Mouse (Mus musculus) intestine, embryonic 15.5 days (tissue): ENCODE data around the gene Mef2b. TPM values are rescaled to one million over a fixed set of nuclear protein-coding genes. Genes with fewer than 3 reads are reported as not detected.
A peak's percentile ranks its signal among the peaks of the same experiment; 100 is the strongest.

ENCODE experiments used
- ATAC-seq: fragments of 200-750 bp; cut with Nextera tagmentation; 2 replicates; pipeline ENCODE4 v1.8.0; 2017; ENCODE audit warnings: moderate TSS enrichment, moderate library complexity
- H3K27ac ChIP-seq: fragments of 300-500 bp; sonication (generic); 2 replicates; pipeline ENCODE4 v1.5.1; 2015; ENCODE audit warnings: mild to moderate bottlenecking, inconsistent platforms
- H3K27me3 ChIP-seq: fragments of 300-500 bp; sonication (generic); replicated peaks from 2 replicates; pipeline ENCODE4 v1.6.1; 2015; ENCODE audit warnings: inconsistent platforms
- H3K36me3 ChIP-seq: fragments of 300-500 bp; sonication (generic); 2 replicates; pipeline ENCODE4 v1.6.1; 2015; ENCODE audit warnings: inconsistent platforms
- H3K4me1 ChIP-seq: fragments of 300-500 bp; sonication (generic); replicated peaks from 2 replicates; pipeline ENCODE4 v1.6.1; 2015; ENCODE audit warnings: inconsistent platforms
- H3K4me2 ChIP-seq: fragments of 300-500 bp; sonication (generic); replicated peaks from 2 replicates; pipeline ENCODE4 v1.6.1; 2015; ENCODE audit warnings: mild to moderate bottlenecking, inconsistent platforms
- H3K4me3 ChIP-seq: fragments of 300-500 bp; sonication (generic); replicated peaks from 2 replicates; pipeline ENCODE4 v1.5.1; 2015; ENCODE audit warnings: inconsistent platforms
- H3K9ac ChIP-seq: fragments of 300-500 bp; sonication (generic); 2 replicates; pipeline ENCODE4 v1.6.1; 2015; ENCODE audit warnings: inconsistent platforms
- H3K9me3 ChIP-seq: fragments of 300-500 bp; sonication (generic); 2 replicates; pipeline ENCODE4 v1.6.1; 2016; ENCODE audit warnings: inconsistent platforms
- WGBS: fragments of 180-500 bp; shearing (Covaris S2); methylation state at CpG from one replicate; pipeline ENCODE4 v1.1.7; 2015; 5-methylcytosine and 5-hydroxymethylcytosine counted together
- polyA plus RNA-seq: library from polyadenylated mRNA; unstranded; fragments of >200 nt; fragmentation: Nextera tagmentation; extraction: Ambion mirVana; gene quantifications from 2 replicates; pipeline ENCODE4 v1.2.1, GENCODE M21; 2015

Gene Mef2b
- 0.11 TPM in 1 of 2 replicates, not detected in the other for polyA plus RNA-seq

DNA sequence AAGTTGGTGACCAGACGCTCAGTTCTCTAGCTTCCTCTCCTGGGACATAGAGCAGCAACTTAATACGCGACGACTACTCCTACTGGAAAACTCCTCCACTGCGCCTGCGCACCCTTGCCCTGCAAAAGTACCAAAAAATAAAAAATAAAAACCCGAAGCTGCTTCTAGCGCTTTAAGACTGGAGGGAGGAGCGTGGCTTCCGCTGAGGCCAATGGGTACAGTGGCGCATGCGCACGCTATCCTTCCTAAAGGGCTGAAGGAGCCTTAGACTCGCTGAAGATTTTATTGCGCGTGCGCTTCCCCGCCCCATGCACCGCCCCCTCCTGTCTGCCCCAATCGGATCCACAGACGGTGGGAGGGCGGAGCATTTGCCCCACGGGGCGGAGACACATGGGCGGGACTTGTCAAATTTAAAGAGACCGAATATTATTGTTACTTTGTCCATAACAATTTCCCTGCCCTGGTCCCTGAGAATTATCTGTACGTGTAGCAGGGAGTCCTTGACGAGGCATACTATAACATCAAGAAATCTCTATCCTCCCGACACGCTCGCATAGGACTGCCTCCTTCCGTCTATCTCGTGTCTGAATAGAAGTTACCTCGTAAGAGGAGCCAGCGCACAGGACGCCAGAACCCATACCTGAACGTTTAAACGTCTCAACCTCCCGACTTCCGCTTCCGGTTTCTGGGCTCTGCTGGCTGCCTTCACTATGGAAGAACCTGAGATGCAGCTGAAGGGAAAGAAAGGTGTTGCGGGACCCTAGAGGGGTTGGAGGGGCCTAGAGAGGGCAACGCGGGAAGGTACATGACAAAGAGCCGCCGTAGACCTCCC is at the start of gene Mef2b, which contains the start of the genes Rfxank and Borcs8:
Gene Mef2b (plus strand): TSS at position 686 of the 832 bp plus-strand sequence.
Gene Rfxank (minus strand): TSS at position 129 of the 832 bp plus-strand sequence.
Gene Borcs8 (plus strand): TSS at position 474 of the 832 bp plus-strand sequence.
- Histone ChIP-seq H3K36me3 (peaks cover 17% of the 10 kb centered on the region), H3K4me2 (peak within 1 kb of the TSS; percentile 71), H3K9ac (peak within 1 kb of the TSS; percentile 83), H3K9me3 (no peaks in the 10 kb centered on the region), H3K4me1 (peaks cover 17% of the 10 kb centered on the region), H3K27ac (peak within 1 kb of the TSS; percentile 81), H3K27me3 (no peaks in the 10 kb centered on the region), H3K4me3 (peak within 1 kb of the TSS; percentile 76)
- WGBS: under 1% methylated on average over 46 of the region's 46 CpGs
- ATAC-seq: peak; percentile 98

DNA sequence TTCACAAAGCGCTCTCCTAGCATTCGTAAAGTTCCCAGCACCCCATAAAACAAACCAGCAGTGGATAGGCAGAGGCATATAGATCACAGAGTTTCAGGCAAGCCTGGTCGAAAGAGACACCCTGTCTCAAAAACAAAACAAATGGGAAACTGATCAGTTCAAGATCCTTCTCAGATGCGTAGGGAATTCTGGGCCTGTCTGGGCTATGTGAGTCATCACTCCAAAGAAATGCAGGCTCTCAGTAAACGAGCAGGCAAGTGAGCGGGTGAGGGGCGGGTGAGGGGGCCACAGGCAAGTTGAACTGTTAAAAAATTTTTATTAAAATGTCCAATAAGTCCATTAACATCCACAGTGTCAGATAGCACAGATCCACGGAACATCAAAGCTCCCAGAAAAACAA is 46.7 kb upstream of the Mef2b start:
- no peak overlapping the region for H3K27ac ChIP-seq
- no peak for ATAC-seq
- H3K9me3 ChIP-seq: 0 out of 2 replicates have a peak, but pooled peaks cover under 1% of the 10 kb centered on the region
- H3K27me3 ChIP-seq: peaks cover 45% of the 10 kb centered on the region
- peaks cover 6% of the 10 kb centered on the region for H3K4me1 ChIP-seq
- H3K9ac ChIP-seq: no peak overlapping the region
- 54% methylated on average over 8 of the region's 8 CpGs for WGBS
- no peak overlapping the region for H3K4me2 ChIP-seq
- H3K36me3 ChIP-seq: no peaks in the 10 kb centered on the region
- H3K4me3 ChIP-seq: no peak overlapping the region

DNA sequence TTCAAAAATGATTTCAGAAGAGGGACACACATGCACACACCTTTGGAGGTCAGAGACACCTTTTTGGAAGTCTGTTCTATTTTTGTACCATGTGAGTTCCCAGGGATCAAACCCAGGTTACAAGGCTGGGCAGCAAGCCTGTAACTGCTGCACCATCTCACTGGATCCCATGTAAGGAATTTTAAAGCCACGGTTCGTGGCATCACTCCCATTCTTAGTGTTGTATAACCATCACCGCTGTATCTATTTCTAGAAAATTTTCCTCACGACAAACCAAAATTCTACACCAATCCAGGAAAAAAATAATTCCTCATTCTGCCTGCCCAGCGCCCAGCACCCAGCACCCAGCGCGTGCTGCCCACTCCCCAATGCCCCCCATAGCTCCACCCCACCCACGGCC is 40.2 kb upstream of the Mef2b start:
- Histone ChIP-seq H3K9ac (no peak overlapping the region), H3K27ac (no peak overlapping the region), H3K27me3 (peaks cover 7% of the 10 kb centered on the region), H3K4me2 (no peak overlapping the region), H3K4me1 (no peaks in the 10 kb centered on the region), H3K4me3 (no peak overlapping the region), H3K9me3 (0 out of 2 replicates have a peak, but pooled peaks cover 2% of the 10 kb centered on the region), H3K36me3 (no peaks in the 10 kb centered on the region)
- no peak for ATAC-seq
- 70% methylated on average over 8 of the region's 8 CpGs for WGBS

DNA sequence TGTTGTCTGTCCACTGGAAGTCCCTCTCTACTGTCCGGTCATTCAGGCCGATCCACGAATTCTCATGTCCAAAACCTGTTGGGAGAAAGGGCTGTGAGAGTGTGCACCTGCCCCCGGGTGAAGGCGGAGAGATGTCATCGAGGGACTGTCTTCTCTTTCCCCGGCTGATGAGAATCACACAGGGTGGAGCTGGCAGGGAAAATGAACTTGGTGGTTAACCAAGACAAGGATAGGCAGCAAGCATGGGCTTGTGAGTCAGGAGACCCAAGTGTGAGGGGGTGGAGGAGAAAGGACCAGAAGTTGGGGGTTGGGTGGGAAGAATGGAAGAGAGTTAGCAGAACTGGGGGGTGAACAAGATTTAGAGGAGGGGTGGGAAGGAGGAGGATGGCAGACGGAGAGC is 39.3 kb upstream of the Mef2b start:
- no peak for ATAC-seq
- Histone ChIP-seq H3K4me1 (no peaks in the 10 kb centered on the region), H3K4me3 (no peak overlapping the region), H3K27me3 (0 out of 2 replicates have a peak, but pooled peaks cover under 1% of the 10 kb centered on the region), H3K9ac (no peak overlapping the region), H3K36me3 (no peaks in the 10 kb centered on the region), H3K27ac (no peak overlapping the region), H3K4me2 (no peak overlapping the region), H3K9me3 (0 out of 2 replicates have a peak, but pooled peaks cover 2% of the 10 kb centered on the region)
- WGBS: 84% methylated on average over 8 of the region's 8 CpGs

DNA sequence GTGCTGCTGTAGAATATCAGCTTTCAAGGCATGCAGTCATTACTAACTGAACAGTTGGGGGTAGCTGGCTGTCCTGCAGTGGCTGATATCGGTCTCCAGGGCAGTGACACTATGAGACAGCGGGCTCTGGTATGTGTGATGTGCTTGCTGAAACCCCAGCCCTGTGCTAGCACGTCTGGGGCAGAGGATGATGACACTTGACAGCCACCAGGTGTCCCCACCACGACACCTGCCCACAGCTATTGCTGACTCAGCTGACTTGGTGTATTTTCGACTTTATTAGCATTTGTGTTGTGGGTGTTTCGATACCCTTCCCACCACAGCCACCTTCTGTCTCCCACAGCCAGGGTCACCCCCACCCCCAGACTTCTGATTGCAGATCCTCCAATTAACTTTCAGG is 35.0 kb upstream of the Mef2b start:
- peak; percentile 63; the same call in 1 of the 2 replicates for ATAC-seq
- Histone ChIP-seq H3K36me3 (no peaks in the 10 kb centered on the region), H3K4me1 (no peaks in the 10 kb centered on the region), H3K4me2 (no peak overlapping the region), H3K27me3 (peaks cover 5% of the 10 kb centered on the region), H3K9me3 (no peaks in the 10 kb centered on the region), H3K4me3 (no peak overlapping the region), H3K9ac (no peak overlapping the region), H3K27ac (no peak overlapping the region)
- WGBS: 13% methylated on average over 6 of the region's 6 CpGs

- Histone ChIP-seq H3K27ac (no peak overlapping the region), H3K4me2 (no peak overlapping the region), H3K36me3 (no peaks in the 10 kb centered on the region), H3K27me3 (peaks cover 9% of the 10 kb centered on the region), H3K9me3 (no peaks in the 10 kb centered on the region), H3K4me1 (no peaks in the 10 kb centered on the region), H3K4me3 (no peak overlapping the region), H3K9ac (no peak overlapping the region)
- 74% methylated on average over 7 of the region's 7 CpGs for WGBS
- no peak for ATAC-seq
Observed at GRCm38 (mm10) chr8:70104922-70105321, 34.6 kb upstream of the Mef2b start.

- peaks cover 4% of the 10 kb centered on the region; the same call in 1 of the 2 replicates for H3K4me1 ChIP-seq
- ATAC-seq: no peak
- no peak overlapping the region for H3K4me3 ChIP-seq
- H3K4me2 ChIP-seq: no peak overlapping the region
- no peak overlapping the region for H3K27ac ChIP-seq
- no peak overlapping the region for H3K9ac ChIP-seq
- H3K9me3 ChIP-seq: no peaks in the 10 kb centered on the region
- WGBS: 72% methylated on average over 2 of the region's 2 CpGs
- H3K27me3 ChIP-seq: peaks cover 61% of the 10 kb centered on the region
- H3K36me3 ChIP-seq: no peaks in the 10 kb centered on the region
Observed at GRCm38 (mm10) chr8:70110451-70110850, 29.1 kb upstream of the Mef2b start.

GRCm38 (mm10) chr8:70111192-70111795 is 28.2 kb upstream of the Mef2b start:
- Histone ChIP-seq H3K9ac (no peak overlapping the region), H3K4me3 (no peak overlapping the region), H3K4me2 (no peak overlapping the region), H3K36me3 (no peaks in the 10 kb centered on the region), H3K27me3 (peaks cover 61% of the 10 kb centered on the region), H3K4me1 (peaks cover 4% of the 10 kb centered on the region; the same call in 1 of the 2 replicates), H3K9me3 (no peaks in the 10 kb centered on the region), H3K27ac (no peak overlapping the region)
- 48% methylated on average over 23 of the region's 23 CpGs for WGBS
- no peak for ATAC-seq

DNA sequence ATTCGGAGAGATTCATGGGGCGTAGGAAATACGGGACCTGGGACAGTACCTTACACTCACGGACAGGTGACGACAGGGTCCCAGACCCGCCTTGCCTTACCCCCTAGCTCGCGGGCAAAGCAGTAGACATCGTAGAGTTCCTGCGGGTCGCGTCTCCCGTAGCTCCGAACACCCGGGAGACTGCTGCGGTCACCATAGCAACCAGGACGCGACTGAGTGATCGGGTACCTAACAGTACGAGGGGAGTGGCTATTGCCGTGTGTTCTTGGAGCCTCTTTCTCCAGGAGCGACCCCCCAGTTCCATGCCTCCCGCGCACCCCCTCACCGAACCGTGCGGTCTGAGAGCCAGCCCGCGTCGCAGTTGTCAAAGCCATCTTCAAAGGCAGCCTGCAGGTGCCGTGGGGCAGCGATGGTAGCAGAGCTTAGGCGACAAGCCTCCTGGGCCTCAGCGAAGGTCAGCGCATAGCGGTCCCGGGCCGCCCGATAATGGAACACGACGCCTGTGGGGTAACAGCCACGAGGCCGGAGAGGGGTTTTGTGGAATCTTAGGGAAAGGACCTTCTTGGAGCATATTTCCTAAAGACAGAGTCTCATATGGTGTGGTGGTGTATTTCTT is 27.0 kb upstream of the Mef2b start:
- ATAC-seq: no peak

GRCm38 (mm10) chr8:70114488-70114887 is 25.0 kb upstream of the Mef2b start:
- WGBS: 23% methylated on average over 6 of the region's 6 CpGs
- Histone ChIP-seq H3K9me3 (no peaks in the 10 kb centered on the region), H3K4me1 (peaks cover 4% of the 10 kb centered on the region; the same call in 1 of the 2 replicates), H3K36me3 (no peaks in the 10 kb centered on the region), H3K9ac (no peak overlapping the region), H3K4me3 (no peak overlapping the region), H3K4me2 (no peak overlapping the region), H3K27me3 (peaks cover 86% of the 10 kb centered on the region), H3K27ac (no peak overlapping the region)
- no peak for ATAC-seq

More for the DNA sequence above, 27.0 kb upstream of the Mef2b start:
- H3K4me3 ChIP-seq: no peak overlapping the region
- no peaks in the 10 kb centered on the region for H3K9me3 ChIP-seq
- H3K27ac ChIP-seq: no peak overlapping the region
- no peaks in the 10 kb centered on the region for H3K36me3 ChIP-seq
- no peak overlapping the region; the same call in 1 of the 2 replicates for H3K4me2 ChIP-seq
- peaks cover 72% of the 10 kb centered on the region for H3K27me3 ChIP-seq
- H3K9ac ChIP-seq: no peak overlapping the region
- H3K4me1 ChIP-seq: peaks cover 4% of the 10 kb centered on the region; the same call in 1 of the 2 replicates
- WGBS: 9% methylated on average over 43 of the region's 43 CpGs

DNA sequence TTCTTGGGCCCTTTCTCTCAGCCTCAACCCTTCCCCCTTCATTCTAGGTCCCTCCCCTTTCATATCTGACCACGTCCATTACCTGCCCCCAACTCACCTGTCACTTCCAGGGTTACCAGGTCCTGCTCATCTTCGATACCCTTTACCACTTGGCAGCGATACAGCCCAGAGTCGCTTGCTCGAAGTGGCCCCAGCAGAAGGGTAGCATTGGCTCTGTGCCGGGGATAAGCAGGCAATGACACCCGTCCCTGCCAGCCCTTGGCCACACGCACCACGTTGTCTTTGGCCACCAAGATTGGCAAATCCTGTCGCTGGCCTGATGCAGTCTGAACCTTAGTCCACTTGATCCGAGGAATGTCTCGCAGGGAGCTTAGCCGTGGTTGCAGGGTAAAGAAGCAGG is 24.6 kb upstream of the Mef2b start:
- no peaks in the 10 kb centered on the region for H3K36me3 ChIP-seq
- ATAC-seq: no peak

GRCm38 (mm10) chr8:70117611-70118010 is 21.9 kb upstream of the Mef2b start:
- 0 out of 2 replicates have a peak, but pooled peaks have one; percentile 42 for ATAC-seq
- Histone ChIP-seq H3K27ac (no peak overlapping the region), H3K9me3 (no peaks in the 10 kb centered on the region), H3K36me3 (no peaks in the 10 kb centered on the region), H3K27me3 (peaks cover 71% of the 10 kb centered on the region), H3K4me3 (no peak overlapping the region), H3K4me2 (no peak overlapping the region), H3K9ac (no peak overlapping the region), H3K4me1 (peaks cover 5% of the 10 kb centered on the region; the same call in 1 of the 2 replicates)
- WGBS: 7% methylated on average over 9 of the region's 9 CpGs

More for the DNA sequence above, 24.6 kb upstream of the Mef2b start:
- peaks cover 86% of the 10 kb centered on the region for H3K27me3 ChIP-seq
- H3K4me3 ChIP-seq: no peak overlapping the region
- no peak overlapping the region for H3K9ac ChIP-seq
- no peak overlapping the region for H3K4me2 ChIP-seq
- H3K9me3 ChIP-seq: no peaks in the 10 kb centered on the region
- peaks cover 4% of the 10 kb centered on the region; the same call in 1 of the 2 replicates for H3K4me1 ChIP-seq
- 70% methylated on average over 13 of the region's 13 CpGs for WGBS
- no peak overlapping the region for H3K27ac ChIP-seq
